Mouse (Mus musculus) heart, embryonic 14.5 days (tissue): ENCODE measurements at regions not wholly inside any gene's neighbourhood (a gene's known extent, or its start where the extent isn't known, plus 50 kb on each side); places are given as distances from the start of the nearest gene placed in this dataset.
A peak's percentile ranks its signal among the peaks of the same experiment; 100 is the strongest.

Source experiments
- ATAC-seq: fragments of 200-750 bp; cut with Nextera tagmentation; 2 replicates; pipeline ENCODE4 v1.8.0; 2017; ENCODE audit warnings: low read depth, moderate TSS enrichment; ENCODE audit not compliant: insufficient number of reproducible peaks, insufficient read depth, low FRiP score
- H3K27ac ChIP-seq, 2 experiments: fragments of 200-500 bp in 1 of 2; fragments of 300-500 bp in 1 of 2; sonication (generic) in 1 of 2; replicated peaks in 1 of 2; 2 replicates each; pipeline ENCODE4 v1.5.1; 2012 to 2014; ENCODE audit warnings: low read depth in 2 of 2, low read length in 2 of 2, control low read depth in 1 of 2, mild to moderate bottlenecking in 1 of 2, mixed read lengths in 1 of 2; ENCODE audit not compliant: control insufficient read depth in 1 of 2, insufficient read depth in 1 of 2
- H3K27me3 ChIP-seq: fragments of 300-500 bp; sonication (generic); 2 replicates; pipeline ENCODE4 v1.6.1; 2014; ENCODE audit warnings: mild to moderate bottlenecking, low read length, control low read depth; ENCODE audit not compliant: control insufficient read depth, insufficient read depth
- H3K36me3 ChIP-seq: fragments of 300-500 bp; sonication (generic); 2 replicates; pipeline ENCODE4 v1.6.1; 2014; ENCODE audit warnings: mild to moderate bottlenecking, control low read depth, low read length, mixed read lengths; ENCODE audit not compliant: control insufficient read depth, insufficient read depth
- H3K4me1 ChIP-seq, 2 experiments: fragments of 200-500 bp in 1 of 2; fragments of 300-500 bp in 1 of 2; sonication (generic) in 1 of 2; 2 replicates each; pipeline ENCODE4 v1.6.1; 2012 to 2014; ENCODE audit warnings: low read length in 2 of 2, control low read depth in 1 of 2, mixed read lengths in 1 of 2; ENCODE audit not compliant: control insufficient read depth in 2 of 2, insufficient read depth in 2 of 2
- H3K4me2 ChIP-seq: fragments of 300-500 bp; sonication (generic); 2 replicates; pipeline ENCODE4 v1.6.1; 2014; ENCODE audit warnings: mild to moderate bottlenecking, low read length
- H3K4me3 ChIP-seq, 2 experiments: fragments of 200-500 bp in 1 of 2; fragments of 300-500 bp in 1 of 2; sonication (generic) in 1 of 2; 2 replicates each; pipeline ENCODE4 v1.5.1; 2012 to 2014; ENCODE audit warnings: low read length in 2 of 2, mild to moderate bottlenecking in 2 of 2, control low read depth in 1 of 2, low read depth in 1 of 2, moderate library complexity in 1 of 2; ENCODE audit not compliant: control insufficient read depth in 1 of 2, insufficient read depth in 1 of 2
- H3K9ac ChIP-seq: fragments of 300-500 bp; sonication (generic); 2 replicates; pipeline ENCODE4 v1.6.1; 2014; ENCODE audit warnings: mild to moderate bottlenecking, low read length
- H3K9me3 ChIP-seq: fragments of 300-500 bp; sonication (generic); 2 replicates; pipeline ENCODE4 v1.6.1; 2016; ENCODE audit warnings: low read length, control low read depth; ENCODE audit not compliant: control insufficient read depth
- WGBS: fragments of 180-500 bp; shearing (Covaris S2); extraction: QIAGEN DNeasy Blood & Tissue Kit; methylation state at CpG from one replicate; pipeline ENCODE4 v1.1.7; 2014; 5-methylcytosine and 5-hydroxymethylcytosine counted together

DNA sequence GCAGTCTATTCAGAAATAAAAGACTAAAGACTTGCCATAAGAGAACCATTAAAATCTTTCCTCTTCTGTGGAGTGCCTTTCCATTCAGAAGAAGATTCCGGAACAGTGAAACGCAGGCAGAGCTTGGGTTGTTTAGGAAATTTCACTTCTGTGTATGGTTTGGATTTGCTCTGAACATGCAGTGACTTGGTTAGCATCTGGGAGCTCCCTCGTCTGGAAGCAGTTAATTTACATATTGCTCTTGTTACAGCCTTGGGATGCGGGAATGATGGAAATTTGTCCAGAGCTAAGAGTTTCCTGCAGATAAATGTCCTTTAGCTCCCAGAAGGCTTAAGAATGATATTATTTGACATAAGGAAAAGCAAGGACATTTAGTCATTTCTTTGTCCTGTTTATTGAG is 56.4 kb upstream of the Itga6 start:
- no peak overlapping the region for H3K9ac ChIP-seq
- ATAC-seq, result no peak
- no peaks in the 10 kb centered on the region for H3K9me3 ChIP-seq
- peaks cover 18 to 22% of the 10 kb centered on the region in 2 experiments for H3K4me1 ChIP-seq
- H3K36me3 ChIP-seq, result no peaks in the 10 kb centered on the region
- no peak overlapping the region for H3K4me2 ChIP-seq
- no peak overlapping the region for H3K27ac ChIP-seq
- WGBS, result 79% methylated on average over 4 of the region's 4 CpGs
- H3K27me3 ChIP-seq, result no peaks in the 10 kb centered on the region
- H3K4me3 ChIP-seq, result no peak overlapping the region

DNA sequence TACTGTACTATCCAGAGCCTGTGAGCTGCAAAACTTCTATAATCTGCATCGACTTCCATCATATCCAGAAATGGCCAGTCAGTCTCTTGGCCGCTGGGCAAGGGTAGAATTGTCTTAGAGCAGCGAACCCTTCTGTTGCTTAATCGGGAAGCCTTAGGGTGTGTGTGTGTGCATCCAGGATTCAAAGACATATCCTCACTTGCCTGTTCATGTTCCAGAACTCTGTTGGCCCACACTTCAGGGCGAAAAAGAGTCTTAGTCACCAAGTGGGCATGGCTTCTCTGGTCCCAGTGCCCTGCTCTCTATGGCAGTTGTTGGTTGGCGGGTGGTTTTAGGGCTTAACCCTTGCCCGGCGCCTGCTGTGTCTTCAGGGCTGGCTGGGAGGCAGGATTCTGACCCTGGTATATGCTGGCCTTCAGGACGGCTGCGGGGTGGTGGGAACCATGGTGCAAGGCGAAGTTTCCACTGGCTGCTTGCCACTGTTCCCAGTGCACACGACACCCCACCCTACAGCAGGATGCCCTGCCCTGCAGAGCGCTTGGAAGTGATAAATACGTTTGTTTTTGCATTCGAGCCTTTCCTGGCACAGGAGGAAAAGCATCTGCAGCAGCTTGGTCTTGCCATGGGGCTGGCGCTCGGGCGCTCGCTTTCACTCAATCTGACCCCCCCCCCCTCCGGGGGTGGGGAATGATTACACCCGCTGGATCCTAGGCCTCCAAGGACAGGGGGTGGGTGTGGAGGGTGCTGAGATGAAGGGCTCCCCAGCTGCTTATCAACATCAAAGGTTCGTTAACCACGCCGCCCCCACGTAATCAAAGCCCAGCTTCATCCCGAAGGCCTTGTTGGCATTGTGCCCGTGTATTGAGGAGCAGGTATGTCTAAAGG is 54.9 kb upstream of the Itga6 start:
- 29% methylated on average over 27 of the region's 27 CpGs for WGBS
- Histone ChIP-seq H3K4me1 (peaks cover 17 to 18% of the 10 kb centered on the region in 2 experiments), H3K4me2 (peak overlapping the region; percentile 51), H3K27ac (peak overlapping the region; percentile 36 to 57; a peak in 3 of 4 replicates), H3K4me3 (no peak overlapping the region), H3K27me3 (no peaks in the 10 kb centered on the region), H3K9ac (peak overlapping the region; percentile 10; the same call in 1 of the 2 replicates), H3K36me3 (no peaks in the 10 kb centered on the region), H3K9me3 (no peaks in the 10 kb centered on the region)
- ATAC-seq, result peak; percentile 84

DNA sequence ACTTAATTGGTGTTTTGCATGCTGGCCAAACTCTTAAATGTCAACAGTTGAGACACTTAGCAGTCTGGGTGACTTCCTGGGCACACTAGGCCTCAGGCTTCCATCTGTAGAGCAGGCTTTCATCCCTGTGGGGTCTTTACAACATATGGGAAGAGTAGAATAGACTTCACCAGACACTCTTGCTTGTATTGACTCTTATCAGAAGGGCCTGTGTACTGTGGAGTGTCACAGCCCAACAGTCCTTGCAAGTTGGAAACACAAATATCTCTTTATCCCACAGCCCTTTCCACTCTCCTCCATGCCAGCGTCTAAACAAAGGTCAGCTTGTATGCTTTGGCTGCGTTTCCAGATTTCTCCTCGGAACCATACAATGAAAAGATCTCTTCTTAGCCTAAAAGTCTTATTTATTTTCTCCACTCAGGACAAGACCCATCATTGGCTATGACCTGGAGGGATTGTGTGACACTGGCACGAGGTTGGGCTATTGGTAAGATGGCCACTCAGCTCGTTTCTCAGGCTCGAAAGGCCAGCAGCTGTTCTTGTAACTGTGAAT is 50.6 kb upstream of the Itga6 start:
- Histone ChIP-seq H3K4me2 (no peak overlapping the region), H3K9ac (no peak overlapping the region), H3K4me1 (peaks cover 17 to 25% of the 10 kb centered on the region in 2 experiments), H3K27ac (peak overlapping the region; percentile 51 to 63), H3K27me3 (no peaks in the 10 kb centered on the region), H3K36me3 (no peaks in the 10 kb centered on the region), H3K4me3 (no peak overlapping the region), H3K9me3 (no peaks in the 10 kb centered on the region)
- 31% methylated on average over 6 of the region's 6 CpGs for WGBS
- ATAC-seq, result peak; percentile 20; the same call in 1 of the 2 replicates
